Mouse (Mus musculus): Measurements from ENCODE around the gene 1700067K01Rik. TPM values are rescaled to one million over a fixed set of nuclear protein-coding genes. Genes with fewer than 3 reads are reported as not detected.

The 1700067K01Rik gene
- polyA plus RNA-seq, 1 experiment from 2014 or later: 0.93 TPM

- Histone ChIP-seq H3K27me3 (ENCODE audit: control insufficient read depth, insufficient read depth, low read length) (peaks cover 44% of the 10 kb centered on the region), H3K27ac (ENCODE audit: low read depth, low read length) (no peak overlapping the region), H3K4me1 (replicated peaks; ENCODE audit: control insufficient read depth, insufficient read depth, low read length) (peaks cover 3% of the 10 kb centered on the region; the same call in 1 of the 2 replicates), H3K4me2 (replicated peaks; ENCODE audit: low read depth, low read length) (no peak overlapping the region), H3K9me3 (ENCODE audit: control insufficient read depth, low read length) (no peaks in the 10 kb centered on the region), H3K4me3 (ENCODE audit: low read depth, low read length) (no peak overlapping the region), H3K9ac (ENCODE audit: low read depth, low read length) (no peak overlapping the region), H3K36me3 (ENCODE audit: control insufficient read depth, insufficient read depth, low read length) (no peaks in the 10 kb centered on the region)
- peak; percentile 19 for DNase-seq (ENCODE audit: low spot score)
- 36% methylated on average over 12 of the region's 12 CpGs for WGBS
- no peak for ATAC-seq (ENCODE audit: low FRiP score)
Measured at GRCm38 (mm10) chr8:84042948-84043342, 41.6 kb downstream of the 1700067K01Rik start.

GRCm38 (mm10) chr8:84044103-84044502 is 42.8 kb downstream of the 1700067K01Rik start:
- H3K27ac ChIP-seq (ENCODE audit: low read depth, low read length): no peak overlapping the region
- WGBS: 2% methylated on average over 7 of the region's 7 CpGs
- H3K27me3 ChIP-seq (ENCODE audit: control insufficient read depth, insufficient read depth, low read length): peaks cover 44% of the 10 kb centered on the region
- H3K4me2 ChIP-seq (replicated peaks; ENCODE audit: low read depth, low read length): no peak overlapping the region
- no peaks in the 10 kb centered on the region for H3K9me3 ChIP-seq (ENCODE audit: control insufficient read depth, low read length)
- H3K36me3 ChIP-seq (ENCODE audit: control insufficient read depth, insufficient read depth, low read length): no peaks in the 10 kb centered on the region
- H3K4me3 ChIP-seq (ENCODE audit: low read depth, low read length): no peak overlapping the region
- ATAC-seq (ENCODE audit: low FRiP score) (no peak), DNase-seq (ENCODE audit: low spot score) (peak; percentile 29)
- peaks cover 3% of the 10 kb centered on the region; the same call in 1 of the 2 replicates for H3K4me1 ChIP-seq (replicated peaks; ENCODE audit: control insufficient read depth, insufficient read depth, low read length)
- H3K9ac ChIP-seq (ENCODE audit: low read depth, low read length): no peak overlapping the region

GRCm38 (mm10) chr8:84044900-84045299 is 43.6 kb downstream of the 1700067K01Rik start, which contains the start of gene Rln3:
TSS of gene Rln3 (minus strand) at chr8:84045000.
- Histone ChIP-seq H3K36me3 (ENCODE audit: control insufficient read depth, insufficient read depth, low read length) (no peaks in the 10 kb centered on the region), H3K4me3 (ENCODE audit: low read depth, low read length) (no peak within 1 kb of the TSS), H3K9me3 (ENCODE audit: control insufficient read depth, low read length) (no peaks in the 10 kb centered on the region), H3K27me3 (ENCODE audit: control insufficient read depth, insufficient read depth, low read length) (peaks cover 44% of the 10 kb centered on the region), H3K27ac (ENCODE audit: low read depth, low read length) (no peak within 1 kb of the TSS), H3K4me2 (replicated peaks; ENCODE audit: low read depth, low read length) (no peak within 1 kb of the TSS), H3K9ac (ENCODE audit: low read depth, low read length) (no peak within 1 kb of the TSS), H3K4me1 (replicated peaks; ENCODE audit: control insufficient read depth, insufficient read depth, low read length) (peaks cover 3% of the 10 kb centered on the region; the same call in 1 of the 2 replicates)
- 9% methylated on average over 9 of the region's 9 CpGs for WGBS
- ATAC-seq (ENCODE audit: low FRiP score): no peak
- DNase-seq (ENCODE audit: low spot score): no peak

GRCm38 (mm10) chr8:84046505-84046904 is 45.2 kb downstream of the 1700067K01Rik start:
- no peak overlapping the region for H3K9ac ChIP-seq (ENCODE audit: low read depth, low read length)
- H3K4me1 ChIP-seq (replicated peaks; ENCODE audit: control insufficient read depth, insufficient read depth, low read length): peaks cover 3% of the 10 kb centered on the region; the same call in 1 of the 2 replicates
- H3K4me3 ChIP-seq (ENCODE audit: low read depth, low read length): no peak overlapping the region
- no peaks in the 10 kb centered on the region for H3K9me3 ChIP-seq (ENCODE audit: control insufficient read depth, low read length)
- WGBS: 86% methylated on average over 3 of the region's 3 CpGs
- ATAC-seq (ENCODE audit: low FRiP score): no peak
- no peak overlapping the region for H3K27ac ChIP-seq (ENCODE audit: low read depth, low read length)
- no peaks in the 10 kb centered on the region for H3K36me3 ChIP-seq (ENCODE audit: control insufficient read depth, insufficient read depth, low read length)
- no peak overlapping the region for H3K4me2 ChIP-seq (replicated peaks; ENCODE audit: low read depth, low read length)
- DNase-seq (ENCODE audit: low spot score): no peak
- H3K27me3 ChIP-seq (ENCODE audit: control insufficient read depth, insufficient read depth, low read length): peaks cover 39% of the 10 kb centered on the region

GRCm38 (mm10) chr8:84048171-84048570 is 46.9 kb downstream of the 1700067K01Rik start:
- WGBS: 85% methylated on average over 5 of the region's 5 CpGs
- Histone ChIP-seq H3K4me1 (replicated peaks; ENCODE audit: control insufficient read depth, insufficient read depth, low read length) (no peaks in the 10 kb centered on the region; the same call in 1 of the 2 replicates), H3K9me3 (ENCODE audit: control insufficient read depth, low read length) (no peaks in the 10 kb centered on the region), H3K27me3 (ENCODE audit: control insufficient read depth, insufficient read depth, low read length) (peaks cover 23% of the 10 kb centered on the region), H3K9ac (ENCODE audit: low read depth, low read length) (no peak overlapping the region), H3K36me3 (ENCODE audit: control insufficient read depth, insufficient read depth, low read length) (no peaks in the 10 kb centered on the region), H3K4me2 (replicated peaks; ENCODE audit: low read depth, low read length) (no peak overlapping the region), H3K27ac (ENCODE audit: low read depth, low read length) (no peak overlapping the region), H3K4me3 (ENCODE audit: low read depth, low read length) (no peak overlapping the region)
- no peak for DNase-seq (ENCODE audit: low spot score)
- no peak for ATAC-seq (ENCODE audit: low FRiP score)

- 86% methylated on average over 3 of the region's 3 CpGs for WGBS
- no peak for DNase-seq (ENCODE audit: low spot score)
- no peaks in the 10 kb centered on the region for H3K4me1 ChIP-seq (replicated peaks; ENCODE audit: control insufficient read depth, insufficient read depth, low read length)
Measured at GRCm38 (mm10) chr8:84052746-84053145, 51.4 kb downstream of the 1700067K01Rik start.

GRCm38 (mm10) chr8:84053229-84053628 is 51.9 kb downstream of the 1700067K01Rik start:
- Histone ChIP-seq H3K9ac (ENCODE audit: low read depth, low read length) (no peak overlapping the region), H3K9me3 (ENCODE audit: control insufficient read depth, low read length) (no peaks in the 10 kb centered on the region), H3K4me3 (ENCODE audit: low read depth, low read length) (no peak overlapping the region), H3K27ac (ENCODE audit: low read depth, low read length) (no peak overlapping the region), H3K27me3 (ENCODE audit: control insufficient read depth, insufficient read depth, low read length) (no peaks in the 10 kb centered on the region), H3K4me2 (replicated peaks; ENCODE audit: low read depth, low read length) (no peak overlapping the region), H3K4me1 (replicated peaks; ENCODE audit: control insufficient read depth, insufficient read depth, low read length) (no peaks in the 10 kb centered on the region), H3K36me3 (ENCODE audit: control insufficient read depth, insufficient read depth, low read length) (no peaks in the 10 kb centered on the region)
- DNase-seq (ENCODE audit: low spot score): no peak
- ATAC-seq (ENCODE audit: low FRiP score): no peak
- WGBS: 96% methylated on average over 5 of the region's 5 CpGs

More at GRCm38 (mm10) chr8:84052746-84053145, 51.4 kb downstream of the 1700067K01Rik start:
- no peak overlapping the region for H3K27ac ChIP-seq (ENCODE audit: low read depth, low read length)
- H3K36me3 ChIP-seq (ENCODE audit: control insufficient read depth, insufficient read depth, low read length): no peaks in the 10 kb centered on the region
- no peak overlapping the region for H3K4me2 ChIP-seq (replicated peaks; ENCODE audit: low read depth, low read length)
- H3K9me3 ChIP-seq (ENCODE audit: control insufficient read depth, low read length): no peaks in the 10 kb centered on the region
- no peak overlapping the region for H3K4me3 ChIP-seq (ENCODE audit: low read depth, low read length)
- no peak for ATAC-seq (ENCODE audit: low FRiP score)
- no peak overlapping the region for H3K9ac ChIP-seq (ENCODE audit: low read depth, low read length)
- no peaks in the 10 kb centered on the region for H3K27me3 ChIP-seq (ENCODE audit: control insufficient read depth, insufficient read depth, low read length)

MicroRNAs within 50 kb of the gene (microRNA counts, 519-probe panel; counts per million panel counts)
- not detected for microRNA mmu-miR-1199

Other genes starting within 250 kb of the 1700067K01Rik start
- 19.9 and 23.7 TPM in 2 replicates for gene Adgrl1, start 101.4 kb upstream of the 1700067K01Rik start, polyA plus RNA-seq (2014; fragmentation: Nextera tagmentation; extraction: Ambion mirVana)
- gene Gm10644, start 46.3 kb upstream of the 1700067K01Rik start, polyA plus RNA-seq (2014; fragmentation: Nextera tagmentation; extraction: Ambion mirVana): 0.93 and 1.2 TPM in 2 replicates
- 79.5 and 80.6 TPM in 2 replicates for gene Asf1b, start 46.0 kb upstream of the 1700067K01Rik start, polyA plus RNA-seq (2014; fragmentation: Nextera tagmentation; extraction: Ambion mirVana)
- gene Prkaca, start 28.5 kb upstream of the 1700067K01Rik start, polyA plus RNA-seq (2014; fragmentation: Nextera tagmentation; extraction: Ambion mirVana): 139 TPM in 2 replicates
- 15.1 and 17.0 TPM in 2 replicates for gene Samd1, start 3.8 kb upstream of the 1700067K01Rik start, polyA plus RNA-seq (2014; fragmentation: Nextera tagmentation; extraction: Ambion mirVana)
- gene 2210011C24Rik, start 10.7 kb downstream of the 1700067K01Rik start, polyA plus RNA-seq (2014; fragmentation: Nextera tagmentation; extraction: Ambion mirVana): 0.22 TPM in 1 of 2 replicates, not detected in the other
- gene Palm3, start 20.0 kb downstream of the 1700067K01Rik start, polyA plus RNA-seq (2014; fragmentation: Nextera tagmentation; extraction: Ambion mirVana): 3.3 and 3.5 TPM in 2 replicates
- not detected in 2 replicates for gene Il27ra, start 41.1 kb downstream of the 1700067K01Rik start, polyA plus RNA-seq (2014; fragmentation: Nextera tagmentation; extraction: Ambion mirVana)
- 0.48 TPM in 1 of 2 replicates, not detected in the other for gene Rln3, start 43.5 kb downstream of the 1700067K01Rik start, polyA plus RNA-seq (2014; fragmentation: Nextera tagmentation; extraction: Ambion mirVana)
- 2.0 and 2.2 TPM in 2 replicates for gene Gm10643, start 63.6 kb downstream of the 1700067K01Rik start, polyA plus RNA-seq (2014; fragmentation: Nextera tagmentation; extraction: Ambion mirVana)
- gene Rfx1, start 65.3 kb downstream of the 1700067K01Rik start, polyA plus RNA-seq (2014; fragmentation: Nextera tagmentation; extraction: Ambion mirVana): 5.5 and 8.8 TPM in 2 replicates
- gene Dcaf15, start 103.3 kb downstream of the 1700067K01Rik start, polyA plus RNA-seq (2014; fragmentation: Nextera tagmentation; extraction: Ambion mirVana): 12.5 and 12.8 TPM in 2 replicates
- gene Podnl1, start 124.5 kb downstream of the 1700067K01Rik start, polyA plus RNA-seq (2014; fragmentation: Nextera tagmentation; extraction: Ambion mirVana): 0.17 and 0.23 TPM in 2 replicates
- 8.5 and 8.8 TPM in 2 replicates for gene Cc2d1a, start 146.4 kb downstream of the 1700067K01Rik start, polyA plus RNA-seq (2014; fragmentation: Nextera tagmentation; extraction: Ambion mirVana)
- 0.57 and 0.88 TPM in 2 replicates for gene 4930432K21Rik, start 146.5 kb downstream of the 1700067K01Rik start, polyA plus RNA-seq (2014; fragmentation: Nextera tagmentation; extraction: Ambion mirVana)
- 4.5 and 5.6 TPM in 2 replicates for gene Nanos3, start 183.7 kb downstream of the 1700067K01Rik start, polyA plus RNA-seq (2014; fragmentation: Nextera tagmentation; extraction: Ambion mirVana)
- gene Zswim4, start 235.6 kb downstream of the 1700067K01Rik start, polyA plus RNA-seq (2014; fragmentation: Nextera tagmentation; extraction: Ambion mirVana): 22.5 and 26.1 TPM in 2 replicates
- gene D8Ertd738e, start 248.2 kb downstream of the 1700067K01Rik start, polyA plus RNA-seq (2014; fragmentation: Nextera tagmentation; extraction: Ambion mirVana): 298 and 313 TPM in 2 replicates

Data from hindbrain, embryonic 11.5 days (tissue).